Mouse (Mus musculus) liver, embryonic 11.5 days (tissue): ENCODE measurements around the gene Pbx2. TPM values are rescaled to one million over a fixed set of nuclear protein-coding genes. Genes with fewer than 3 reads are reported as not detected.
A peak's percentile ranks its signal among the peaks of the same experiment; 100 is the strongest.

Experiments used
- ATAC-seq: fragments of 200-750 bp; cut with Nextera tagmentation; replicated peaks from 2 replicates; pipeline ENCODE4 v1.8.0; 2017; ENCODE audit warnings: moderate number of reproducible peaks, mild to moderate bottlenecking, moderate TSS enrichment, moderate library complexity; ENCODE audit not compliant: low FRiP score
- DNase-seq: peaks from one replicate; pipeline ENCODE4 v3.0.0-alpha.2; 2017; ENCODE audit warnings: low spot score
- H3K27ac ChIP-seq: fragments of 300-500 bp; sonication (generic); 2 replicates; pipeline ENCODE4 v1.5.1; 2014; ENCODE audit warnings: mild to moderate bottlenecking, low read depth, low read length, control low read depth
- H3K27me3 ChIP-seq: fragments of 300-500 bp; sonication (generic); replicated peaks from 2 replicates; pipeline ENCODE4 v1.6.1; 2014; ENCODE audit warnings: low read length, mixed read lengths; ENCODE audit not compliant: control insufficient read depth, insufficient read depth
- H3K36me3 ChIP-seq: fragments of 300-500 bp; sonication (generic); 2 replicates; pipeline ENCODE4 v1.6.1; 2014; ENCODE audit warnings: mild to moderate bottlenecking, low read length, moderate library complexity, mixed read lengths; ENCODE audit not compliant: control insufficient read depth, insufficient read depth
- H3K4me1 ChIP-seq: fragments of 300-500 bp; sonication (generic); replicated peaks from 2 replicates; pipeline ENCODE4 v1.6.1; 2014; ENCODE audit warnings: low read length, mixed read lengths; ENCODE audit not compliant: control insufficient read depth, insufficient read depth
- H3K4me2 ChIP-seq: fragments of 300-500 bp; sonication (generic); 2 replicates; pipeline ENCODE4 v1.6.1; 2014; ENCODE audit warnings: mild to moderate bottlenecking, control low read depth, moderate library complexity
- H3K4me3 ChIP-seq: fragments of 300-500 bp; sonication (generic); 2 replicates; pipeline ENCODE4 v1.5.1; 2014; ENCODE audit warnings: low read depth, low read length, control low read depth
- H3K9ac ChIP-seq: fragments of 300-500 bp; sonication (generic); 2 replicates; pipeline ENCODE4 v1.6.1; 2014; ENCODE audit warnings: low read depth, low read length, control low read depth
- H3K9me3 ChIP-seq: fragments of 300-500 bp; sonication (generic); 2 replicates; pipeline ENCODE4 v1.6.1; 2016; ENCODE audit warnings: low read length, inconsistent platforms, mixed read lengths; ENCODE audit not compliant: control insufficient read depth
- WGBS: fragments of 180-500 bp; shearing (Covaris S2); extraction: QIAGEN DNeasy Blood & Tissue Kit; methylation state at CpG from one replicate; pipeline ENCODE4 v1.1.7; 2014; 5-methylcytosine and 5-hydroxymethylcytosine counted together
- polyA plus RNA-seq: library from polyadenylated mRNA; unstranded; fragments of >200 nt; fragmentation: Nextera tagmentation; extraction: Ambion mirVana; gene quantifications from 2 replicates; pipeline ENCODE4 v1.2.1, GENCODE M21; 2014

The Pbx2 gene
- polyA plus RNA-seq, 1 experiment from 2014 or later, result 11.4 TPM

GRCm38 (mm10) chr17:34613054-34613645 is 22.1 kb downstream of the Pbx2 start:
- Histone ChIP-seq H3K27ac (peak overlapping the region; percentile 71), H3K9ac (peak overlapping the region; percentile 20; the same call in 1 of the 2 replicates), H3K27me3 (no peaks in the 10 kb centered on the region), H3K4me1 (peaks cover 13% of the 10 kb centered on the region), H3K4me3 (no peak overlapping the region), H3K4me2 (no peak overlapping the region), H3K9me3 (no peaks in the 10 kb centered on the region), H3K36me3 (peaks cover 26% of the 10 kb centered on the region)
- ATAC-seq (peak; percentile 58), DNase-seq (no peak)
- WGBS, result 59% methylated on average over 11 of the region's 11 CpGs

- H3K4me3 ChIP-seq, result no peak overlapping the region
- H3K4me2 ChIP-seq, result no peak overlapping the region
- ATAC-seq, result no peak; the same call in 1 of the 2 replicates
- H3K4me1 ChIP-seq, result peaks cover 9% of the 10 kb centered on the region
- H3K9ac ChIP-seq, result 0 out of 2 replicates have a peak overlapping the region, but pooled peaks have one; percentile 20
- WGBS, result 89% methylated on average over 10 of the region's 10 CpGs
- no peaks in the 10 kb centered on the region for H3K27me3 ChIP-seq
- DNase-seq, result no peak
- H3K9me3 ChIP-seq, result no peaks in the 10 kb centered on the region
- H3K36me3 ChIP-seq, result peaks cover 26% of the 10 kb centered on the region
- H3K27ac ChIP-seq, result peak overlapping the region; percentile 71; the same call in 1 of the 2 replicates
Observed at GRCm38 (mm10) chr17:34613830-34614229, 22.8 kb downstream of the Pbx2 start.

- Histone ChIP-seq H3K9ac (no peak within 1 kb of the TSS), H3K4me3 (no peak within 1 kb of the TSS), H3K9me3 (no peaks in the 10 kb centered on the region), H3K4me2 (no peak within 1 kb of the TSS), H3K36me3 (peaks cover 18% of the 10 kb centered on the region), H3K4me1 (peaks cover 9% of the 10 kb centered on the region), H3K27me3 (no peaks in the 10 kb centered on the region), H3K27ac (no peak within 1 kb of the TSS; the same call in 1 of the 2 replicates)
- no peak for ATAC-seq
- WGBS, result 77% methylated on average over 6 of the region's 6 CpGs
- no peak for DNase-seq
Observed at GRCm38 (mm10) chr17:34615871-34616270, 24.8 kb downstream of the Pbx2 start, which contains the start of gene Egfl8. Gene Egfl8, minus strand, starts transcription at chr17:34615971.

GRCm38 (mm10) chr17:34618999-34619398 is 27.9 kb downstream of the Pbx2 start:
- H3K9me3 ChIP-seq, result no peaks in the 10 kb centered on the region
- H3K4me3 ChIP-seq, result no peak overlapping the region
- H3K27me3 ChIP-seq, result no peaks in the 10 kb centered on the region
- no peak overlapping the region for H3K4me2 ChIP-seq
- H3K36me3 ChIP-seq, result peaks cover 11% of the 10 kb centered on the region
- DNase-seq, result peak; percentile 74
- H3K9ac ChIP-seq, result no peak overlapping the region
- 12% methylated on average over 6 of the region's 6 CpGs for WGBS
- H3K4me1 ChIP-seq, result no peaks in the 10 kb centered on the region
- ATAC-seq, result peak; percentile 65
- H3K27ac ChIP-seq, result no peak overlapping the region

- DNase-seq, result no peak
- Histone ChIP-seq H3K27ac (no peak overlapping the region), H3K4me1 (peaks cover under 1% of the 10 kb centered on the region; the same call in 1 of the 2 replicates), H3K27me3 (no peaks in the 10 kb centered on the region), H3K9ac (no peak overlapping the region), H3K36me3 (peaks cover 12% of the 10 kb centered on the region), H3K4me3 (no peak overlapping the region), H3K4me2 (no peak overlapping the region), H3K9me3 (no peaks in the 10 kb centered on the region)
- no peak for ATAC-seq
- 82% methylated on average over 8 of the region's 8 CpGs for WGBS
Observed at GRCm38 (mm10) chr17:34621006-34621405, 29.9 kb downstream of the Pbx2 start.

- no peak overlapping the region for H3K4me3 ChIP-seq
- no peaks in the 10 kb centered on the region for H3K9me3 ChIP-seq
- 86% methylated on average over 9 of the region's 9 CpGs for WGBS
- no peak overlapping the region for H3K27ac ChIP-seq
- no peak overlapping the region for H3K4me2 ChIP-seq
- H3K27me3 ChIP-seq, result no peaks in the 10 kb centered on the region; the same call in 1 of the 2 replicates
- ATAC-seq, result no peak
- H3K9ac ChIP-seq, result no peak overlapping the region
- no peak for DNase-seq
- H3K4me1 ChIP-seq, result peaks cover 7% of the 10 kb centered on the region
- peaks cover 12% of the 10 kb centered on the region for H3K36me3 ChIP-seq
Observed at GRCm38 (mm10) chr17:34623161-34623560, 32.1 kb downstream of the Pbx2 start.

GRCm38 (mm10) chr17:34624981-34625380 is 33.9 kb downstream of the Pbx2 start:
- Histone ChIP-seq H3K4me1 (peaks cover 14% of the 10 kb centered on the region), H3K9ac (no peak overlapping the region), H3K27ac (no peak overlapping the region), H3K4me3 (no peak overlapping the region), H3K36me3 (peaks cover 12% of the 10 kb centered on the region), H3K27me3 (peaks cover 18% of the 10 kb centered on the region), H3K9me3 (no peaks in the 10 kb centered on the region), H3K4me2 (no peak overlapping the region)
- WGBS, result 91% methylated on average over 3 of the region's 3 CpGs
- DNase-seq (no peak), ATAC-seq (no peak)

- DNase-seq, result no peak
Observed at GRCm38 (mm10) chr17:34626062-34626772, 35.2 kb downstream of the Pbx2 start.

More at GRCm38 (mm10) chr17:34626062-34626772, 35.2 kb downstream of the Pbx2 start:
- Histone ChIP-seq H3K4me3 (peak overlapping the region; percentile 80), H3K9me3 (no peaks in the 10 kb centered on the region), H3K9ac (peak overlapping the region; percentile 79), H3K27me3 (peaks cover 30% of the 10 kb centered on the region), H3K27ac (peak overlapping the region; percentile 67), H3K4me1 (peaks cover 27% of the 10 kb centered on the region), H3K36me3 (peaks cover 12% of the 10 kb centered on the region), H3K4me2 (peak overlapping the region; percentile 94)
- WGBS, result 54% methylated on average over 16 of the region's 16 CpGs
- peak; percentile 0; the same call in 1 of the 2 replicates for ATAC-seq
